Mouse (Mus musculus): Measurements from ENCODE around the gene Rsph1.

DNA sequence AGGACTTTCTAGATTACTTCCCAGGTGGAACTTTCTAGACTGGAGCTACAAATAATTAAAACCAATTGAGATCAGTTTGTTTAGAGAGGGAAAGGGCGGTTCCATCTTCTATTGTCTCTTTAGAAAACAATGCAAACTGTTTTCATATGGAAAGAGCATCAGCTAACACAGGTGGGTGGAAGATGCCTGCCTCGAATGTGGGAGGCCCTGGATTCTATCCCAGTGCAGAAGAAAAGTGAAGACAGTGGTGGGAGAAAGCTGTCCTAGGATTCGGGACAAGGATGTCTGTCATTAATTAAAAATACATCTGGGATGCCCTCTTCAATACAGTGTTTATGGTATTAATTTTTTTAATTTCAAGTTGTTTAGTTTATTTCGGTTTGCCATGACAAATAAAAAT lies 10.0 kb downstream of the Rsph1 start:
- no peak for TF ChIP-seq POLR2A (IDR thresholded peaks at IDR 0.05; ENCODE audit: extremely low read depth, insufficient read depth, low read length)
- no peak for TF ChIP-seq CTCF (IDR thresholded peaks at IDR 0.05; ENCODE audit: extremely low read depth, insufficient read depth, low read length)

Measured in cortical plate, adult 2 months (tissue).